Mouse (Mus musculus): ENCODE data around the gene Dock11. TPM values are rescaled to one million over a fixed set of nuclear protein-coding genes. Genes with fewer than 3 reads are reported as not detected.

Dock11 gene
- total RNA-seq, 2 experiments from 2014 or later: 13.7 to 17.9 TPM

DNA sequence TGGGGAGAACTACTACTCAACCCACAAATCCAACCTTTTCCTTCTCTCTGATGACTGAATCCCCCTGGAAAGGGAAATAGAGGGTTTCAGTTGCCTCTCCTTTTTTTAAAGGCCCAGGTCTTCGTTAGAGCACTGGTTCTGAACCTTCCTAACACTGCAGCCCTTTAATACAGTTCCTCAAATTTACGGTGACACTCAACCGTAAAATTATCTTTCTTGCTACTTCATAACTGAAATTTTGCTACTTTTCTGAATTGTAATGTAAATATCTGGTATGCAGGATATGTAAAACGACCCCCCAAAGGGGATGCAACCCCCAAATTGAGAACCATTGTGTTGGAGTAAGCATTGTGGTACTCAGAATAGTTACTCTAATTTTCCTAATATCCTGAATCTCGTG lies 49.5 kb downstream of the Dock11 start:
- DNase-seq (ENCODE audit: extremely low spot score in 1 of 2, low spot score in 1 of 2): no peak

DNA sequence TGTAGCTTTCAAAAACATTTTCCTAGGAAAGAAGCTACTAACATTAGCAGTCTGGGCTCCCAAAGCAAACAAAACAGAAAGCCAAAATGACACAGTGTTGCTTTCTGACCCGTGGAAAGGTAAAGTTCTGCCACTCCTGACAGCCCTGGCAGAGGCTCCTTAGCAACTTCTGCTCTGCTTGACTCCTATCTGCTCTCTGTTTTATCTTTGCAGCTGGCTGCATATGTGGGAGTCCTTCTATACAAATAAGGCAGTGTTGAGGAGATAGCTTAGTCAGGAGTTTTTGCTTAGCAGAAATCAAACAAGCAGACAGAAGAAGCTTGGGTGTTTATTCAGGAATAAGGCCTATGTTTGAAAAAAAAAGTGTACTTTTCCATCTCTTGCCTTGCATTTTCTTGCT lies 57.8 kb downstream of the Dock11 start:
- DNase-seq (ENCODE audit: extremely low spot score in 1 of 2, low spot score in 1 of 2): no peak

DNA sequence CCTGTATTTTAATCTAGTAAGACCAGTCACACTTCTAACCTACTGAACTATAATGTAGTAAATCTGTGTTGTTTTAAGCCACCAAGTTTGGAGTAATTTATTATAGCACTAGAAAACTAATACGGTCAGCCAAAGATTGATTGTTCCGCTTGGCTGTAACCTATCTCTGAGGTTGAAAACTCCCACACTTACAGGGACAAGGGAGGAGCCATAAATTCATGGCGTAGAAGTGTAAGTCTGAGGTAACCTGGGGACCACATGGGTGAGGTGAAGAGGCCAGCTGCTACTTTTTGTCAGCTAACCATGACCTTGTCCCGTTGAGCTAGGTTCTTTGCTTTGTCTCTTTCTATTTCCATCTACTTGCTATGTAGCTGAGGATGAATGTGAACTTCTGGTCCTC lies 61.5 kb downstream of the Dock11 start:
- DNase-seq (ENCODE audit: extremely low spot score in 1 of 2, low spot score in 1 of 2): no peak

DNA sequence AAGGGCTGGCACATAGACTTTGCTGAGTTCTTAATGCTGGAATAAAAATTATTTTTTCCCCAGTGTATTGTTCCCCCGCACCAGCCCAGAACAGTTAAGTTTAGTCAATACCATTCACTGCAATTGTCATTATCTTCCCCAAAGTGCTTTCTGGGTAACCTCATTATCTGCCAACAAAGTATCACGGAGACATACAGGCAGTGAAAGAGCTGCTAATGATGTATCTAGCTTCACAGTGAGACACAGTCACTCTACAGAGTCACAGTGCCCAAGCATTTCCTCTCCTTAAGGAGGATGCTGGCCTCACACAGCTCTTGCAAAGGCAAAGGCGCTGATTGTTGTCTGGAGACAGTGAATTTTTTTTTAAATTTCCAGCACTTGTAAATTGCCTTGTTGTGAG lies 63.3 kb downstream of the Dock11 start:
- DNase-seq (ENCODE audit: extremely low spot score in 1 of 2, low spot score in 1 of 2): no peak

DNA sequence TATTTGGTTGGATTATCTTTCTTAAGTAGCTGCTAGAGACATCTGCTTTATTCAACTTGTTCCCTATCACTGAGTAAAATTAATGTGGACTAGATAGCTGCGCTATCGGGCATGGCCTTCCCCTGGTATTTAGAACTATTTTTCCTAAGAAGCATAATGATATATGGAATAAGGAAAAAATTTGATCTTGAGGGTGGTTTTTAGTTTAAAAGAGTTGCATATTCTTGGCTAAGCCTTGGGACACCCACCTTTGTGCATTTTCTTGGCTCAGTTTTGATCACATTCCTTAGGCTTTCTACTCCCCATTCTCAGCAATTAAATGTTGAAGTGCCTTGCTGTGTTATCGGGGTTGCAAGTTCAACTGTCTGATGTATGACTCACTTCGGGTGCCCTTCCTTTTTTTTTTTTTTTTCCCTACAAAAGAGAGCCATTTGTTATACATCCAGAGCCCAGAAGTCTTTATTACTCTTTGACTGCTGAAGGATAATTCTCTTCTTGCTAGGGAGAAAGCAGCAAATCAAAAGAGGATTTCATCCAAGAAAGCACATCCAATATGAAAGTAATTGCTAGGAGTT lies 64.0 kb downstream of the Dock11 start:
- DNase-seq (ENCODE audit: extremely low spot score in 1 of 2, low spot score in 1 of 2): no peak

DNA sequence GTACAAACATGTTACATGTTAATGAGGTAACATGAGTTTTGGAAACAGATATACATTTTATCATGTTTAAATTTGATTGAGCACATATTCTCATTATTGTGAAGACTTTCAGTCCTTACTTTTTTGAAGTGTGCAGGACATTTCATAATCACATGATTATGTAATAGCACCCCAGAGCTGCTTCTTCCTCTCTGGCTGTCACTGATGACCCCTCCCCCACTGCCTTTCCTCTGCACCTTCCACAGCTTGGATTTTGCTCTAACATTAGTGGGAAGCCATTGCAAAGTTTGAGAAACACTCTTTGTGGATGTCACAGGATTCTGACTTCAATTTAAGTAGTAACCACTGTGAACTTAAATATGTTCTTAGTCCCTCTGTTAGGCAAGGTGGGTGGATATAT lies 67.6 kb downstream of the Dock11 start:
- DNase-seq (ENCODE audit: extremely low spot score in 1 of 2, low spot score in 1 of 2): no peak

DNA sequence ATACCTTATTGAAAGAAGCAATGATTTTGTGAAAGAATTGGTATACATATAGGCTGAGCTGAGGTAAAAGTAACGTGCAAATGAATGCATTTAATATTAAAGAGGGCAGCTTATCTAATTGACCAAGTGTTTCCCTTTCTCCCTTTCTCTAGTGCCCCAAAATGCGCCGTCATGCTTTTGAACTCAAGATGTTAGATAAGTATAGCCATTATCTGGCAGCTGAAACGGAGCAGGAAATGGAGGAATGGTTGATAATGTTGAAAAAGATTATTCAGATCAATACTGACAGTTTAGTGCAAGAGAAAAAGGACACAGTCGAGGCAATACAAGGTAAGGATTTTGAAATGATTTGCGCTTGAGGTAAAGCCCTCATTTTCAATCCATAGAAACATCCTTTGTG lies 74.5 kb downstream of the Dock11 start:
- DNase-seq (ENCODE audit: extremely low spot score in 1 of 2, low spot score in 1 of 2): no peak

DNA sequence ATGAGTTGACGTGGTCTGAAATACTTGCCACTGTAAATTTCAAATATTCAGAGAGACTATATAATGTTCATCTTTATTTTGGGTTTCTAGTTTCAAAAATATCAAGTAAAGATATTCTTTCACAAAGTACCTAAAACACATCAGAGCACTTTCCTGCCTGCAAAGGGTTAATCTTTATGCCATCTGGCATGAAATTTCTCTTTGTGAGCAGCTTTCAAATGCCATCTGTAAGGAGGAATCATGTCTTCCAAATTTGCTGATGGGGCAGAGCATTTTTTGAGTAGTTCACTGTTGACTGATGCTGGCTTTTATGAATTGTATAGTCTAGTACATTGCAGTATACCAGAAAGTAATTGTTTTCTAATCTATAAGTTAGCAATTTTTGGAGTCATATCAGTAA lies 80.6 kb downstream of the Dock11 start:
- no peak for DNase-seq (ENCODE audit: extremely low spot score in 1 of 2, low spot score in 1 of 2)

DNA sequence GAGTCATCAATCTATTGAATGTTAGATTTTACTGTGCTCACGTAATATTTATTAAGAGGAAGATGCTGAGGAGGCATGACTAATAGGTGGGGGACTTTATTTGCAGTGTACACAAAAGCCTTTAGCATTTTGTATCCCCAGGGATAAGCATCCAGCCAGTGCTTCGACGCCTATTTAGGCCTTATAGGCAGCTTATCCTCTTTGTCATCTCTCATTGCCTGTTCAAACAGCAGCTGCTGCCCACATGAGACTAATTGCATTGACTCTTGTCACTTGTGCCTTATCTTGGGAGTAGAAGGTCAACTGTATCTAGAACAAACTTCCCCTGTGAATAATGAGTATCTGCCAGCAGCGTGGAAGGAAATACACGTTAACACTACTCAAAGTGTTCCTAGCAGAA lies 88.0 kb downstream of the Dock11 start:
- DNase-seq (ENCODE audit: extremely low spot score in 1 of 2, low spot score in 1 of 2): no peak

DNA sequence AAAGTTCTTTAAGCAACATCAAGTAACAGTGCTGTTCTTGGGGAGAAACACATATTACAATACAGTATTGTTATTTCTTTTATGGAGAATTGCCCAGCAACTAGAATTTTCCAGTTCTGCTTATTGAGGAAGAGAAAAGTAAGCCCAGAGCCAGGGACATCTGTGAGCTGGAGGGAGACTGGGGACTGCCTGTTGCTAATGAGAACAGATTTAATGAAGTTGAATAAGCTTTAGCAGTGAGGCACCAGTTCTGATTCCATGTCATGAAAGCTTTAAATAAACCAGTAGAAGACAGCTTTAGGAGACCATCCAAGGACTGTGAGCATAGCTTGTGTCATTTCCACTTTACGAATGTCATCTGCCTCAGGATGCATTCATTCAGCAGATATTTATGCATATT lies 99.3 kb downstream of the Dock11 start:
- DNase-seq (ENCODE audit: extremely low spot score in 1 of 2, low spot score in 1 of 2): no peak

DNA sequence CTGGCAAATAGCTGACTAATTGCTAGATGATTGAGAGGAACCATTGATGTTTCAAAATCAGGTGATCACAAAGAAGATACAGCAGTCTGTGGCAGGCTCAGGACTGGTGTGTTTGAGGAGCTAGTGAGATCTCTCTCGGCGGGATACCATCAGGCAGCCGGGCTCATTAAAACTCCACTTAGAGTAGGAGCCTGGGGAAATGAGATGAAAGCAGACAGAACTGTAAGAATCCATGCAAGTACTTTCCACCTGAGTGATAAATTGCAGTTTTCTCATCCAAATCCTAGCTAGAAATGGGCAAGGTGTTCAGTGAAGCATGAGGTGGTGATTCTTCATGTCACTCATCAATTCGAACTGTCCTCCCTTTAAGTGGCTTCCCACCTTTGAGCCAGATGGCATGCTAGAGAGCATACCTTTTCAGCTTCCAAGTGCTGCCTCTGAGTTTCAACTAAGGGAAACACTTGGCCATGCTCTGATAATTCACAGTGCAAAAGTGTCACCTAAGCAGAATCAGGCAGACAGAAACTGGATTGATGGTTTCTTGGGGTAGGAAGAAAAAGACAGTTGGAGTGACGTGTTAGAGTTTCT lies 102.0 kb downstream of the Dock11 start:
- no peak for DNase-seq (ENCODE audit: extremely low spot score in 1 of 2, low spot score in 1 of 2)

DNA sequence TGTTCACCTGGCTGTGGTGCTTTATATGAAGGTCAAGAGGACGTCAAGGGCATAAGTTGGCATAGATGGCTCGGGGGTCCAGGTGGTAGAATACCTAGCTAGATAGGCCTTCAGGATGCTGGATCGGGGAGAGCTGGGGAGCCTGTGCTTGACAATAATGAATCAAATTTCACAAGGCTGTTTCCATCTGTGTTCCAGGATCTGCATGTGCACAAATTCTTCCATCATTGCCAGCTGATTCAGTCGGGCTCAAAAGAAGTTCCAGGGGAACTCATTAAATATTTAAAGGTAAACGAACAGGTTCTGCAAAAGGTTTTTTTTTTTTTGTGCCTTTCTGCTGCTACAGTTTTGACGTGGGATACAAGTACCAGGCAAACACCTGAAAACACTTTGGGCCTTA lies 105.6 kb downstream of the Dock11 start:
- DNase-seq (ENCODE audit: extremely low spot score in 1 of 2, low spot score in 1 of 2): no peak

DNA sequence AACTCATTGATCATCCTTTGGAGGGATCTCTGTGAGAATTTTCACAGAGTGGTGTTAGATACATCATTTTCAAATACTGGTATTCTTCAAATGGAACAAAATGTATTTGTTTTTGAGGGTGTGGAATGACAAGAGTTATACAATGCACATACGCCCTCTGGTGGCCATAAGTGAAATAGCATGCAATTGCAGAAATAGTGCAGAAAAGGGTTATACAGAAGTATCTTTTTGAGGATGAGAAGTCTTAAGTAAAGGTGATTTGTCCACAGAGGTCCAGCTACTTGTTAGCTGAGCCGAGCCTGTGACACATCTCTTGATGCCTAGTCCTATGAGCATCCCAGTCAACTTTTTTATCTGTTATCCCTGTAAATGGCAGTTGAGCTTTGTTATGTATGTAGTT lies 108.4 kb downstream of the Dock11 start:
- DNase-seq (ENCODE audit: extremely low spot score in 1 of 2, low spot score in 1 of 2): no peak

DNA sequence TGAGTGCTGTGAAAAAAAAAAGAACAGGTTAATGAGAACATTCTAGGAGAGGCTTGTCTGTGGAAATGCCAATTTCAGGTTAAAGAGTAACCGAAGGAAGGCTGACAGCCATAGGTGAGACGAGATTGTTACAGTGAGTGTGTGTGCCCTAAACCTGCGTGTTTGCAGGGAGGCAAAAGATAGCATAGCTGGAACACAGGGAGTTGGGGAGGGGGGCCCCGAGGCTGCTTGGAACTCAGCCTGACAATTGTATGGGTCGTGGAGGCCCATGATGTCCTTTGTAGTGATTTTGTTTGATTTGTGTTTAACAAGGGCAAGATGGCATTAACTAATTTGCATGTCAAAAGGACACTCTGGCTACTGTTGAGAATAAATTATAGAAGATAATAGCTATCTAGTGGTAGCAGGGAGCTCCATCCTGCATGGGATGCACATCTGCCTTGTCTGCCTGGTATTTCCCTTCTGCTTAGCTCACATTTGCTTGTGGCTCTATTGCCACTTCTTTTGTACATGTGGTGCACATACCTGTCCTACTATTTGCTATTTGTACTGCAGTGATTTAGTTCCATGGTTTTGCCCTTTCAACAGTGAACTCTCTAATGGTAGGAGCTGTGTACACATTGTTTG lies 109.3 kb downstream of the Dock11 start:
- DNase-seq (ENCODE audit: extremely low spot score in 1 of 2, low spot score in 1 of 2): no peak

DNA sequence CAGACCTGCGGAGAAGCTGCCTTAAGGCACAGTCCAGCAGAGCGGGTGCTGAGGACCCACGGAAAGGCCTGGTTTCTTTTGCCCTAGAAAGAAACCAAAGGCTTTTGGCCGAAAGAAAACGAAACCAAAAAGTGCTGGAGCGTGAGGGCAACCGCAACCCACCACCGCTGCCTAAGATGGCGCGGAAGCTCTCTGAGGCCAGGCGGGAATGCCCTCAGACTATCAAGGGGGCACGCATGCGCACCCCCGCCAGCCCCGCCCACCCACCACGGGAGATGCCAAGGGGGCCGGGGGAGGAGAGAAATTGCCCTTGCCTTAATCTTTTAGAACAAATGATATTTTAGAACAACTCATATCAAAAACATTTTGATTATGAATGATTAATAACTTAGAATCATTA lies 137.0 kb downstream of the Dock11 start:
- no peak for DNase-seq (ENCODE audit: extremely low spot score in 1 of 2, low spot score in 1 of 2)

DNA sequence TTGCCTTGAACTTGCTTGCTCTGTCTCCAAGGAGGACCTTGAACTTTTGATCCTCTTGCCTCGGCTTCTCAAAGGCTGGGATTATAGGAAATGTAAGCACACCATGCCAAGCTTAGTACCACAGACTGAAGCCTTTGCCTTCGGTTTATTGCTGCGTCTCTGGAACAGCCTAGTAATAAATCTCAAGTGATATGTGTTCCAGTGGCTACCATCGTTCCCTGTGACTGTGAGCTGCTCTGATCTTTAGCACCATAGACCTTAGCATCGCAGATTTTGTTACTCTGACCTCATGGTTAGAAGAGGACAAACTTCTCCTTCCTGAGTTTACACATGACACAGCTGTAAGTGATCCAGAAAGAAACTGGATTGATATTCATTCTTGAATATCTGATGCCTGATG lies 142.5 kb downstream of the Dock11 start:
- no peak for DNase-seq (ENCODE audit: extremely low spot score in 1 of 2, low spot score in 1 of 2)

DNA sequence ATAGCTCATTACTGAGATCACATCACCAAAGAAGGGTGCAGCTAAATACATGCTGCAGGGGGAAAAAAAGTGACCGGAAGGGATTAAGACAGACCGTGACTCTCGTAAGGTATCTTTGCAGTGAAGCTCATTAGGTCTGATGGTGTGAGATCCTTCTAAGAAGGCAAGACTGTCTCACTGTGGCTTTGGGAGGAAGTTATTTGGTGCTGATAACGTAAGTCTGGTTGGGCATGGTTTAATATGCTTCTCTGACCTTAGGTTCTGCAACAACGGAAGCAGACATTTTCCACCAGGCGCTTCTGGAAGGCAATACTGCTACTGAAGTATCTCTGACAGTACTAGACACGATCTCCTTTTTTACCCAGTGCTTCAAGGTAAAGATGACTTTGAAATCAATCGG lies 145.4 kb downstream of the Dock11 start:
- no peak for DNase-seq (ENCODE audit: extremely low spot score in 1 of 2, low spot score in 1 of 2)

DNA sequence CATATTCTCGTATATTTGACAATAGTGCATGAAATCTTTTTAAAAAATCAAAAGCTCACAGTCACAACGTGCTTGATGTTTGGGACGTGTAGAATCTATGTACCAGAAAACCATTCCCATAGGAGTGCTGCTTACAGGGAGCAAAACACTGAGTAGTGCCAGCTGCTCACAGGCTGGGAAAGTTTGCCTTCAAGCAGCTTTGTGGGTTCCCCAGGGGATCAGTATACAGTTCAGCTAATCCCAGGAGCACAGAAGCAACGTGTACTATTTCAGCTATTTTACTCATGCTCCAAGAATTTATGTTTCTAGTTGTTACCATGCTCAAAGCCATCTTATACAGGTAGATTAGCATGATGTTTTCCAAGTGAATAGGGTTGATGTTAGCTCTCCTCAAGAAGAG lies 157.1 kb downstream of the Dock11 start:
- DNase-seq (ENCODE audit: extremely low spot score in 1 of 2, low spot score in 1 of 2): no peak

DNA sequence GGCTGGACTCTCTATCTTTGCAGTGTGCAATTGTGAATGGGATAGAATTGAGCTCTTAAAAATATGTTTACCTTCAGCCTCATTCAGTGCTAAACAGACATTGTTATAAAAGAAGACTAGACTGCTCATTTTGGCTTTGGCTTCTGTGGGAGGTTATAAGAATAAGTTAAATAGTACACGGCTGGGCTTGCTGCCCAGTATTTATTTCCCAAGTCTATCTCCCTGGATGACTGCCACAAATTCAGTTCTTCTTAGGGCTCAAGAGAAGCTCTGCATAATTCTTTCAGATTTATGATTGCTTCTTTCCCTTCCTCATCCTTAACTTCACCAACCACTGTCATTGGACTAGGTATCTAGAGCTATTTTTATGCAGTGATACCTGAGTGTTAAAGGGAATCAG lies 158.8 kb downstream of the Dock11 start:
- DNase-seq (ENCODE audit: extremely low spot score in 1 of 2, low spot score in 1 of 2): no peak

DNA sequence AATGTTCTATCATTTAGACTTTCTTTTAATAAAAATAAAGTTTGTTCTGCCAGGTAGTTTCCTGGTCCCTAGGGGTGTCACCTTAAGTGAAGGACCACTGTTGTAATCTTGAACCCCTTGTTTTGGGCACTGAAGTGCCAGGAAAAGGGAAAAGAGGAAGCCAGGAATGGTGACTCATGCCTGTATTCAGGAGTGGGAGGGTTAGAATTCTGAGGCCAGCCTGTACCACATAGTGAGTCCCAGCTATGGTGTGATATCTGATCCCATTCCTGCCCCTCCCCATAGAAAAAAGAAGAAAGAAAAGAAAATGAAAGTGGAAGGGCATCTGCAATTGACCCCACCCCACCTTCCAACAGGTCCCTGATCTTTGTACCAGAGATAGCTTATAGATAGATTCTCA lies 161.7 kb downstream of the Dock11 start:
- DNase-seq (ENCODE audit: extremely low spot score in 1 of 2, low spot score in 1 of 2): no peak

DNA sequence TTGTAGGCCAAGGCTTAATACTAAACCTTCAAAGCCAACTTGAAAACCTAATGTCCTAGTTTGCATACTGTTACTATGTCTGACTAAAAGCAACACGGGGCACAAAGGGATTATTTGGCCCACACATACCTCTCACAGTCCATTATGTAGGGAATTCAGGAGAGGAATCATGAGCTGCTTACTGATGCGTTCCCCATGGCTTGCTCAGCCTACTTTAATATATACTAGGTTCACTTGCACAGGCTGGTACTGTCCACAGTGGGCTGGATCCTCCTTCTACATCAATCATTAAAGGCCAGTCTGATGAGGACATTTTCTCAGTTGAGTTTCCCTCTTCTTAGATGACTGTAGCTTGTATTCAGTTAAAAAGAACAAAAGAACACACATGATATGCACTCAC lies 185.4 kb downstream of the Dock11 start:
- no peak for DNase-seq (ENCODE audit: extremely low spot score in 1 of 2, low spot score in 1 of 2)

DNA sequence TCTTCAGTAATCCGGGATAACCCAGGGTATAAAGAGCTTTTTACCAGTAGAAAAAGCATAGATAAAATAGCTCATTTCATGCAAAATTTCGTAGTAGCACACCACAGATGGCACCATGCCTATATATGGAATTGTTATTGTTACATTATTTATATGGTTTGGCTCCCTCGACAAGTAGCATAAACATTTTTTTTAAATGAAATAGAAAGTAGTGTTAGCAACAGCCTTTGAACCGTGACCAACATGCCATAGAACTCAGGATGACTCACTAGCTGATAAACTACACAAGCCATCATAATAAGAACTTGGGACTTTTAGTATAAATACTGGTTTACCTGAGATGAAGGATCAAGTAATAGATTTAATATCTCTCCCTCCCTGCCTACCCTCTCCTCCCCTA lies 188.5 kb downstream of the Dock11 start:
- DNase-seq (ENCODE audit: extremely low spot score in 1 of 2, low spot score in 1 of 2): no peak

DNA sequence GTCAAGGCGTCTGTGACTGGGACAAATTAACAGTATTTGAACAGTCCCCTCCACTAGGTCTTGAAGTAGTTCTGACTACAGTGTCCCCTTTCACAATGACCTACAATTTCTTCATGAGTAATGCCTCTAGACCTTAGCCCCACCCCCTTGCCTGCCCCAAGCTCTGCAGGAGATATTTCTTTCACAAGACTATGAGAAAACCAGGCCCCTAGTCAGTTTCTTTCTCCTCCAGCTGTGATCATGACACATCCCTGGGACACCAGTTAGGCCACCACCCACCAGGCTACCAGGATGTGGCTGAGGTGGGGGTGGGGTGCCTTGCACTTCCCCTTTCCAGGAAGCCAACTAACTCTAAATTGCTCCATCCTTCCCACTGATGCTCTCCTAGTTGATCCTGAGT lies 194.3 kb downstream of the Dock11 start:
- no peak for DNase-seq (ENCODE audit: extremely low spot score in 1 of 2, low spot score in 1 of 2)

All from layer of hippocampus, postnatal 25 days (tissue).